Mouse (Mus musculus) T-helper 17 cell (primary cell): Measurements from ENCODE around the gene Ahcyl2.

Experiments
- in situ Hi-C, 2 experiments: fragments of 300-600 bp; cut with MboI, MseI; formaldehyde crosslinking; loops; 1 replicate in 1 of 2; 2 replicates in 1 of 2; pipeline ENCODE4 v1.15.1; 2025; ENCODE audit warnings: high pct_unique_total_duplicates in 2 of 2

Gene Ahcyl2

GRCm38 (mm10) chr6:29848808-29849207, 81.0 kb downstream of the Ahcyl2 start:
- in situ Hi-C loops, result no loop called here

- in situ Hi-C loops, result loop anchor here in 1 of 2 experiments (5.0 kb wide), 1 partner anchor 67 kb away; the partner anchor contains the start of gene Strip2
Measured at GRCm38 (mm10) chr6:29850096-29850495, 82.3 kb downstream of the Ahcyl2 start.

DNA sequence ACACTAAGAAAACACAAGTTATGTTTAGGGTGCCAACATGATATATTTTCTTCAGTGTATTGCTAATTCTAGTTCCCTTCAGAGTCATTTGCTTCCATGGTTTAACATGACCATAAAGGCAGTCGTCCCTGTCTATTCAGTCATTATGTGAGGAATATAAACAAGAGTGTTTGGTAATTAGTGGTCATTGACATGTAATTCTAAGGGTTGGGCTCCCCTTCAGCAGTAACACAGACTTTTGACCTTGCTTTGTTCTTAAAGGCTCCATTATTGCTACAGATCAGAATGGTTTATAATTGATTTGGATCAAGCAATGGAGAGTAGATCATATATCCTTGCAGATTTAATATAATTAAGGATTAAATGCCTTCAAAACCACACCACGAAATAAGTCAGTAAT, 82.9 kb downstream of the Ahcyl2 start:
- in situ Hi-C loops, result loop anchor here in 1 of 2 experiments (5.0 kb wide), 1 partner anchor 67 kb away; the partner anchor contains the start of gene Strip2

- in situ Hi-C loops, result loop anchor here in 1 of 2 experiments (5.0 kb wide), 1 partner anchor 65 kb away; the partner anchor contains the start of gene Strip2
Measured at GRCm38 (mm10) chr6:29851873-29852272, 84.1 kb downstream of the Ahcyl2 start.

DNA sequence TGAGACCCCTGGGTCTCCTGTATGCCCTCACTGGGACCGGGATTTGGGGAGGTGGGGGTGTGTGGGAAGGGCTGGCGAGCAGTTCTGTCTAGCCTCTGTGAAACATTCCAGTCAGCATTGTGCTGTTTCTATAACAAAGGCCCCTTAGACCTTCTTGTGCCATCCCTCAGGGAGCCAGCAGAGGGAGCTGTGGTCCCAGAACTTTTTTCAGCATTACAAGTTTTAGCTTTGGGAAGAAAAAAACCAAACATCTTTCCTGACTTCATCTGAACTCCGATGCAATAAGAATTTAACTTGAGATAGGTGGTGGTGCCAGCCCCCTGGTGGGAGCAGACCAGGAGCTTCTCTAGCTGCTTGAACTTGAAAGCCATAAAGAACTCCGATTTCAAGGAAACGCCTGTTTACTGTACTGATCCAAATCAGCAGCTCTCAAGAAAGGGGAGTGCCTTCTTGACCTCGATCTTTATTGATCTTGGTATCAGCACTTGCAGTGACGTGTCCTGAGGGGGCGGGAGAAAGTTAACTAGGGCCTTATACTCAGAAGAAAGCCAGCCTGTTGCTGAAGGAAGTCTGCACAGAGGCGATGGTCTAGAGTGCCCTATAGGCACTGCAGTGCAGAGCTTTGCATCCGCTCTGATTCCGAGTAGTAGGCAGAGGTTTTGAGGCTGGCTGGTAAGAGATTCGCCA, 85.5 kb downstream of the Ahcyl2 start:
- in situ Hi-C loops, result loop anchor here in 1 of 2 experiments (5.0 kb wide), 1 partner anchor 64 kb away; the partner anchor contains the start of gene Strip2

DNA sequence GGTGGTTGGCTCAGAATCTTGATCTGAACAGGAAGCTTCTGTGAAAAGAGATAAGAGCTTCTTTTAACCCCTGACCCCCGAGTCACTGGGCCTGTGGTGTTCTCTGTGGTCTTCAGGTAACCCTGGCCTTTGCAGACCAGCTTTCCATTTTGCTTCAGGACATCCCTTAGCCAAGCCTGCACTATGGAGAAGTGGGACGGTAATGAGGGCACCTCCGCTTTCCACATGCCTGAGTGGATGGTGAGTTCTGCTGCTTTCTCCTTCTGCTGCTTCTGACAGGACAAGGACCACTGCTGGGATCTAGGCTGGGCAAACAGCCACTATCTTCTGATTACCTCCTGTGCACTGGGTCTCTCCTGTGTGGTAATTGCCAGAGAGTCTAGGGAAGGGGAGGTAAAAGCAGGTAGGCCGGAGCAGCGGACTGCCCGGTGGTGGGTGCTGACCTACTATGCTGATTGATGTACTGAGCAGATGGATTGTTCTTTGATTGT, 86.1 kb downstream of the Ahcyl2 start:
- in situ Hi-C loops, result loop anchor here in 1 of 2 experiments (5.0 kb wide), 1 partner anchor 63 kb away; the partner anchor contains the start of gene Strip2

DNA sequence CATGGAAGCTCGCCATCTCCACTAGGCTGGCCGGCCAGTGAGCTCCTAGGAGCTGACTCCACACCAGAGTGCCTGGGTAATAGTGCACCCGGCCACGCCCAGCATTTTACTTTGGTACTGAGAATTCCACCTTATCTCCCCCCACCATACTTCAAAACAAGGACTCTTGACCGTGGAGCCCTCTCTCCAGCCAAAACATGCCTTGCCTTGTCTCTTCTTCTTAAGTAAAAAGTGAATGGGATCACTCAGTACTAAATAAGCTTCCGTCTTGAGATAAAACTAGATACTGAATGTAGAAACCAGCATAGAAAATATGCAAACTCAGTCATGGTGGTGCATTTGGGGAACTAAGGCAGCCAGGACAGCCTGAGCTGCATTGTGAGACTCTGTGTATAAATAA, 90.8 kb downstream of the Ahcyl2 start:
- in situ Hi-C loops, result no loop called here

- in situ Hi-C loops, result no loop called here
Measured at GRCm38 (mm10) chr6:29859344-29859743, 91.5 kb downstream of the Ahcyl2 start.

GRCm38 (mm10) chr6:29860238-29860637, 92.4 kb downstream of the Ahcyl2 start:
- in situ Hi-C loops, result no loop called here

- in situ Hi-C loops, result no loop called here
Measured at GRCm38 (mm10) chr6:29864926-29865325, 97.1 kb downstream of the Ahcyl2 start.

DNA sequence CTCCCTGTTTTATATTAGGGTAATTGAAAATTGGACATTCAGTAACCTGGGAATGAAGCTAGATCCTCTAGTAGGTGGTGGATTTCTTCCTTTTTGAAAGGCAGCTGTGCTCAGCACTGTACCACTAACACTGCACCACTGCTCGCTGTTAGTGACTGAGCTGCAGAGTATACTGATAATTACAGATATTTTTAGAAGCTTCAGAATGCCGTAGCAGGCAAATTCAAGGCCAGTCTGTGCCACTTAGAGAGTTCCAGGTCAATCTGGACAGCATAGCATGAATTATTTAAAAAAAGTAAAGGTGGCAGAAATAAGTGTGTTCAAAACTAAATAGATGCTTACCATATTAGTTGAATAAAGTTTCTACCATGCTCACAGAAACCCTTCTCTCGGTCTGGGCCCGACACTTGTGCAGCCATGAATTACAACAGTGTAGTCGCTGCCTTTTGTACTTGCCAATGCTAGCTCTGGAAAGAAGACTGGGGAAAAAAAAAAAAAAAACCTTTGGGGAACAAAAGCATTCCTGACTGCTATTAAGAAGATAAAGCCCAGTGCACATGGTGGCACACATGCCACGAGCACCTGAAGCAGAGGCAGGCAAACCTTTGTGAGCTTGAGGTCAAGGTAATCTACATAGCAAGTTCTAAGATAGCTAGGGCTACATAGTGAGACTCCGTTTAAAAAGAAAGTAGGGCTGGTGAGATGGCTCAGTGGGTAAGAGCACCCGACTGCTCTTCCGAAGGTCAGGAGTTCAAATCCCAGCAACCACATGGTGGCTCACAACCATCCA, 99.3 kb downstream of the Ahcyl2 start:
- in situ Hi-C loops, result no loop called here

- in situ Hi-C loops, result no loop called here
Measured at GRCm38 (mm10) chr6:29868341-29868895, 100.6 kb downstream of the Ahcyl2 start.

DNA sequence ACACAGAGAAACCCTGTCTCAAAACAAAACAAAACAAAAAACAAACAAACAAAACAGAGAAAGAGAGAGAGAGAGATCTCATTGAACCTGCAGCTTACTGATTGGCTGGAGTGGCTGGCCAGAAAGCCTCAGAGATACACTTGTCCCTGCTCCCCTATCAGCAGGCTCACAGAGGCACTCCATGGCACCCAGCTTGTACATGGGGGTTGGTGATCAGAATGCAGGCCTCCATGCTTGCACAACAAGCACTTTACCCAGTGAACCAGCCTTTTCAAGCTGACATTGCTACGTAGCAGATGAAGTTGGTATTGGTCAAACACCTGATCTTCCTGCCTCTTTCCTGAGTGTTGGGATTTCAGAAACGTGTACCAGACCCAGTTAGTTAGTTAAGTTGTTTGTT, 105.8 kb downstream of the Ahcyl2 start:
- in situ Hi-C loops, result no loop called here

- in situ Hi-C loops, result no loop called here
Measured at GRCm38 (mm10) chr6:29875576-29875975, 107.8 kb downstream of the Ahcyl2 start.

DNA sequence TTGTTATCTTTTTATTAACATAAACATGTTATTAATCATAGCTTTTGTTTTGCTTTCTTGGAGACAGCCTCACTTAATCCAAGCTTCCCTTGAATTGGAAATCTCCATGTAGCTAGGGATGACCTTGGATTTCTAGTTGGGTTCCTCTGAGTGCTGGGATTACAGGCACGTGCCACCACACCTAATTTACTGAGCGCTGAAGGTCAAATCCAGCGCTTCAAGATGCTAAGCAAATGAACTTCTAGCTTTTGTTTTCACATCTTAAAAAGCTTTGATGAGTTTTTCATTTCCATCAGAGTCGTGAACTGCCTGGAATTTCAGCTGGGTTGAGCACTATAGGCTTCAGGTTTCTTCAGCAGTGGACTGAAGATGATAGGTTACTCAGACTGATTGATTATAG, 109.0 kb downstream of the Ahcyl2 start:
- in situ Hi-C loops, result no loop called here

- in situ Hi-C loops, result no loop called here
Measured at GRCm38 (mm10) chr6:29879579-29879978, 111.8 kb downstream of the Ahcyl2 start.

- in situ Hi-C loops, result no loop called here
Measured at GRCm38 (mm10) chr6:29880796-29881195, 113.0 kb downstream of the Ahcyl2 start.

- in situ Hi-C loops, result no loop called here
Measured at GRCm38 (mm10) chr6:29881936-29882335, 114.1 kb downstream of the Ahcyl2 start.

DNA sequence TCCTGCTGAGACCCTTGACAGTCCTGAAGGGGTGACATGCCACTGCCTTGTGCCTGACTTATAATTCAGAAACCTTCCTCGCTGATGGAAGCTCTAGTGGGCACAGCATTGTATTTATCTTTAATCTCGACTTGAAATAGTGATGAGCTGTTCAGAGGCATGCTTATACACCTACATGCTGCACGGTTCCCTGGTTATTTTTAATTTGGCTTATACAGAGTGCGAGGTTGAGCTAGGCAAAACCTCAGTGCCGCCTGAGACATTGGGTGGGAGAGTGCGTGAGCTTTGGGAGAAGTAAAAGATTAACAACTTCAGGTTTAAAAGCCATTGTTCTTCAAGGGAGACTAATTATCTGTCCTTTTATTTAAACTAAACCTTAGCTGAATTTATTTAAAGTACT, 115.1 kb downstream of the Ahcyl2 start:
- in situ Hi-C loops, result no loop called here

DNA sequence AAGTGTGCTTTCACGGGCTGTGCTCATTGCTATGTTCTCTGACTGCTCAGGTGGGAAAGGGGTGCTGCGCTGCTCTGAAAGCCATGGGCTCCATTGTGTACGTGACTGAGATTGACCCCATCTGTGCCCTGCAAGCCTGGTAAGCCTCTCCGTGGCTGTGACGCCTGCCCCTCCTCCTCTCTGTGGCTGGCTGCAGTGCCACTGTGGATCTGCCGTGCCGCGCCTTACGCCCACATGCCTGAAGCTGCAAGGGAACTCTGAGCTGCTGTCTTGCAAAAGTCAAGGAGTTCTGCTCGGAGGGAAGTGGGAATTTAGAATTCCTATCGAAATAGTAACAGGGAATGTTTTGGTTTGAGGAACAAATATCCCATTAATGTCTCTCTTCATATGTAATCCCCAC, 123.3 kb downstream of the Ahcyl2 start:
- in situ Hi-C loops, result loop anchor here in 1 of 2 experiments (10.0 kb wide), 1 partner anchor 556 kb away; no protein-coding TSS in a partner anchor

DNA sequence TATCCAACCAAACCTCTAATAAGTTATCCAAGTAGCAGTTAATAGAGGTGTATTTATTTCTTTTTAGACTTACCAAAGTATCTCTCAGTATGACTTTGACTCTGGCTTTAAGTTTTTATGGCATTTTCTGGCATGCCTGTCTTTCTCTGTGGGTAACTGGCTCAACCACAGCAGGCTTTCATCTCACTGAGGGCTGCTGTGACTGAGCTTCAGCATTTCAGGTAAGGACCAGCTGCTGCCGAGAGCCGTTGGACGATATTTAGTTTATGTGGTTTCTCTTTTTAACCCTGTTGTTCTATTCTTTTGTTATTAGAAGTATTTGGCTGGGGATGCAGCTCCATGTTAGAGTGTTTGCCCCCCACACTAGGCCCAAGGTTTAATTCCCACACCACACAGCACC, 129.2 kb downstream of the Ahcyl2 start:
- in situ Hi-C loops, result loop anchor here in 1 of 2 experiments (10.0 kb wide), 1 partner anchor 562 kb away; no protein-coding TSS in a partner anchor

GRCm38 (mm10) chr6:29901450-29901849, 133.6 kb downstream of the Ahcyl2 start:
- in situ Hi-C loops, result no loop called here
